Mouse (Mus musculus) lung, adult 2 months (tissue): Measurements from ENCODE around the gene Nxpe4. TPM values are rescaled to one million over a fixed set of nuclear protein-coding genes. Genes with fewer than 3 reads are reported as not detected.

Source experiments
- DNase-seq: peaks from one replicate; pipeline ENCODE4 v3.0.0; 2022
- H3K4me1 ChIP-seq: fragments of 200-500 bp; 2 replicates; pipeline ENCODE4 v1.6.1; 2011; ENCODE audit warnings: low read length; ENCODE audit not compliant: control insufficient read depth, insufficient read depth
- H3K4me3 ChIP-seq: fragments of 200-500 bp; replicated peaks from 2 replicates; pipeline ENCODE3; 2011; ENCODE audit warnings: low read depth, mild to moderate bottlenecking, control low read depth, low read length; ENCODE audit errors: extremely low read depth
- CTCF ChIP-seq: fragments of 200-500 bp; IDR thresholded peaks from 2 replicates; pipeline ENCODE4 v1.5.1; 2011; ENCODE audit warnings: mild to moderate bottlenecking, low read length, control low read depth; ENCODE audit not compliant: insufficient read depth
- POLR2A ChIP-seq: fragments of 200-500 bp; IDR thresholded peaks from 2 replicates; pipeline ENCODE4 v1.6.1; 2011; ENCODE audit warnings: low read depth, mild to moderate bottlenecking, control low read depth, low read length, borderline replicate concordance; ENCODE audit errors: extremely low read depth
- WGBS: fragments of 180-500 bp; shearing (Covaris S2); methylation state at CpG from one replicate; pipeline ENCODE4 v1.1.7; 2018; 5-methylcytosine and 5-hydroxymethylcytosine counted together
- polyA plus RNA-seq: library from polyadenylated mRNA; depleted of rRNA; stranded (reverse); fragments of >200 nt; gene quantifications from 2 replicates; pipeline ENCODE4 v1.2.3, GENCODE M21; 2012; rRNA removed

The Nxpe4 gene
- polyA plus RNA-seq, 1 experiment = 5.1 TPM

GRCm38 (mm10) chr9:48432449-48432848 lies 270.6 kb downstream of the Nxpe4 start:
- Histone ChIP-seq H3K4me3 (no peak overlapping the region), H3K4me1 (no peaks in the 10 kb centered on the region)
- no peak for DNase-seq
- no peak for TF ChIP-seq POLR2A
- no peak for TF ChIP-seq CTCF
- WGBS = 62% methylated on average over 8 of the region's 8 CpGs

- no peak overlapping the region for H3K4me3 ChIP-seq
- no peaks in the 10 kb centered on the region for H3K4me1 ChIP-seq
- TF ChIP-seq CTCF = no peak
- no peak for TF ChIP-seq POLR2A
- 58% methylated on average over 1 of the region's 1 CpGs for WGBS
- no peak for DNase-seq
Observed at GRCm38 (mm10) chr9:48443873-48444272, 282.1 kb downstream of the Nxpe4 start.

GRCm38 (mm10) chr9:48444821-48445220 lies 283.0 kb downstream of the Nxpe4 start:
- no peak for TF ChIP-seq CTCF
- no peak for TF ChIP-seq POLR2A
- H3K4me1 ChIP-seq = no peaks in the 10 kb centered on the region
- DNase-seq = no peak
- 72% methylated on average over 2 of the region's 2 CpGs for WGBS
- H3K4me3 ChIP-seq = no peak overlapping the region

GRCm38 (mm10) chr9:48447783-48448209 lies 286.0 kb downstream of the Nxpe4 start:
- peak; percentile 15 for DNase-seq
- no peaks in the 10 kb centered on the region for H3K4me1 ChIP-seq
- WGBS = 21% methylated on average over 5 of the region's 5 CpGs
- no peak overlapping the region for H3K4me3 ChIP-seq
- TF ChIP-seq POLR2A = no peak
- TF ChIP-seq CTCF = peak; percentile 37; the same call in 1 of the 2 replicates

Other genes starting within 250 kb of the Nxpe4 start
- 3.0 and 3.1 TPM in 2 replicates for gene Nxpe2, start 191.4 kb downstream of the Nxpe4 start, polyA plus RNA-seq